Mouse (Mus musculus) lung, embryonic 16.5 days (tissue): Measurements from ENCODE around the gene Tsc22d1. TPM values are rescaled to one million over a fixed set of nuclear protein-coding genes. Genes with fewer than 3 reads are reported as not detected.

ENCODE experiments used
- ATAC-seq: fragments of 200-750 bp; cut with Nextera tagmentation; 2 replicates; pipeline ENCODE4 v1.8.0; 2017; ENCODE audit warnings: low read depth, mild to moderate bottlenecking, moderate library complexity
- H3K27ac ChIP-seq: fragments of 300-500 bp; sonication (generic); 2 replicates; pipeline ENCODE4 v1.5.1; 2014; ENCODE audit warnings: mild to moderate bottlenecking, control low read depth, low read length
- H3K27me3 ChIP-seq: fragments of 300-500 bp; sonication (generic); 2 replicates; pipeline ENCODE4 v1.6.1; 2014; ENCODE audit warnings: low read depth, low read length, mixed read lengths; ENCODE audit not compliant: control insufficient read depth, insufficient read depth
- H3K36me3 ChIP-seq: fragments of 300-500 bp; sonication (generic); 2 replicates; pipeline ENCODE4 v1.6.1; 2014; ENCODE audit warnings: low read length; ENCODE audit not compliant: control insufficient read depth, insufficient read depth
- H3K4me1 ChIP-seq: fragments of 300-500 bp; sonication (generic); replicated peaks from 2 replicates; pipeline ENCODE4 v1.6.1; 2014; ENCODE audit warnings: low read length, mixed read lengths; ENCODE audit not compliant: control insufficient read depth, insufficient read depth
- H3K4me2 ChIP-seq: fragments of 300-500 bp; sonication (generic); 2 replicates; pipeline ENCODE4 v1.6.1; 2014; ENCODE audit warnings: low read depth, low read length, control low read depth
- H3K4me3 ChIP-seq: fragments of 300-500 bp; sonication (generic); 2 replicates; pipeline ENCODE4 v1.5.1; 2014; ENCODE audit warnings: mild to moderate bottlenecking, low read length, control low read depth
- H3K9ac ChIP-seq: fragments of 300-500 bp; sonication (generic); 2 replicates; pipeline ENCODE4 v1.6.1; 2014; ENCODE audit warnings: low read length, control low read depth
- H3K9me3 ChIP-seq: fragments of 300-500 bp; sonication (generic); 2 replicates; pipeline ENCODE4 v1.6.1; 2016; ENCODE audit warnings: low read length; ENCODE audit not compliant: control insufficient read depth
- WGBS: fragments of 180-500 bp; shearing (Covaris S2); extraction: QIAGEN DNeasy Blood & Tissue Kit; methylation state at CpG from one replicate; pipeline ENCODE4 v1.1.7; 2014; 5-methylcytosine and 5-hydroxymethylcytosine counted together
- polyA plus RNA-seq: library from polyadenylated mRNA; unstranded; fragments of >200 nt; fragmentation: Nextera tagmentation; extraction: Ambion mirVana; gene quantifications from 2 replicates; pipeline ENCODE4 v1.2.1, GENCODE M21; 2015

Gene Tsc22d1
- polyA plus RNA-seq, 1 experiment from 2014 or later, result 737 TPM

GRCm38 (mm10) chr14:76413773-76414121 lies 1.0 kb upstream of the Tsc22d1 start:
- peaks cover 20% of the 10 kb centered on the region for H3K36me3 ChIP-seq
- WGBS, result 2% methylated on average over 10 of the region's 10 CpGs
- peak overlapping the region; percentile 98 for H3K9ac ChIP-seq
- no peak for ATAC-seq
- H3K4me2 ChIP-seq, result peak overlapping the region; percentile 90
- no peaks in the 10 kb centered on the region for H3K27me3 ChIP-seq
- H3K27ac ChIP-seq, result peak overlapping the region; percentile 99
- peak overlapping the region; percentile 86 for H3K4me3 ChIP-seq
- H3K9me3 ChIP-seq, result no peaks in the 10 kb centered on the region
- peaks cover 24% of the 10 kb centered on the region for H3K4me1 ChIP-seq

GRCm38 (mm10) chr14:76414122-76414861 lies 469 bp upstream of the Tsc22d1 start:
- Histone ChIP-seq H3K36me3 (peaks cover 20% of the 10 kb centered on the region), H3K4me2 (peak overlapping the region; percentile 90), H3K27me3 (no peaks in the 10 kb centered on the region), H3K9me3 (no peaks in the 10 kb centered on the region), H3K4me3 (peak overlapping the region; percentile 86), H3K4me1 (peaks cover 28% of the 10 kb centered on the region), H3K9ac (peak overlapping the region; percentile 98), H3K27ac (peak overlapping the region; percentile 99)
- ATAC-seq, result peak; percentile 94
- WGBS, result under 1% methylated on average over 44 of the region's 81 CpGs

- Histone ChIP-seq H3K4me3 (peak overlapping the region; percentile 86), H3K27ac (peak overlapping the region; percentile 99), H3K4me2 (peak overlapping the region; percentile 90), H3K9ac (peak overlapping the region; percentile 98), H3K36me3 (peaks cover 20% of the 10 kb centered on the region), H3K4me1 (peaks cover 36% of the 10 kb centered on the region), H3K9me3 (no peaks in the 10 kb centered on the region), H3K27me3 (no peaks in the 10 kb centered on the region)
- WGBS, result 0% methylated on average over 30 of the region's 38 CpGs
- ATAC-seq, result 0 out of 2 replicates have a peak, but pooled peaks have one; percentile 0
Observed at GRCm38 (mm10) chr14:76415781-76416301, 1.1 kb downstream of the Tsc22d1 start.

GRCm38 (mm10) chr14:76416366-76417040 lies 1.7 kb downstream of the Tsc22d1 start:
- no peak overlapping the region for H3K27ac ChIP-seq
- peaks cover 40% of the 10 kb centered on the region for H3K4me1 ChIP-seq
- H3K4me3 ChIP-seq, result peak overlapping the region; percentile 86
- H3K9ac ChIP-seq, result peak overlapping the region; percentile 98
- no peak for ATAC-seq
- no peaks in the 10 kb centered on the region for H3K9me3 ChIP-seq
- H3K4me2 ChIP-seq, result peak overlapping the region; percentile 90
- H3K36me3 ChIP-seq, result peaks cover 20% of the 10 kb centered on the region
- WGBS, result 38% methylated on average over 27 of the region's 27 CpGs
- no peaks in the 10 kb centered on the region for H3K27me3 ChIP-seq

- Histone ChIP-seq H3K9ac (no peak overlapping the region), H3K4me2 (peak overlapping the region; percentile 90; the same call in 1 of the 2 replicates), H3K27me3 (no peaks in the 10 kb centered on the region), H3K36me3 (peaks cover 23% of the 10 kb centered on the region), H3K27ac (no peak overlapping the region), H3K9me3 (no peaks in the 10 kb centered on the region), H3K4me1 (peaks cover 40% of the 10 kb centered on the region), H3K4me3 (no peak overlapping the region)
- 90% methylated on average over 17 of the region's 17 CpGs for whole genome bisulfite sequencing
- no peak for ATAC-seq
Observed at GRCm38 (mm10) chr14:76417346-76417745, 2.6 kb downstream of the Tsc22d1 start.

GRCm38 (mm10) chr14:76420726-76421125 lies 6.0 kb downstream of the Tsc22d1 start:
- no peaks in the 10 kb centered on the region for H3K27me3 ChIP-seq
- peaks cover 40% of the 10 kb centered on the region for H3K4me1 ChIP-seq
- H3K9me3 ChIP-seq, result no peaks in the 10 kb centered on the region
- peak overlapping the region; percentile 40 for H3K4me2 ChIP-seq
- H3K27ac ChIP-seq, result no peak overlapping the region
- 43% methylated on average over 7 of the region's 7 CpGs for WGBS
- 0 out of 2 replicates have a peak overlapping the region, but pooled peaks have one; percentile 20 for H3K9ac ChIP-seq
- no peak for ATAC-seq
- peaks cover 30% of the 10 kb centered on the region for H3K36me3 ChIP-seq
- H3K4me3 ChIP-seq, result peak overlapping the region; percentile 6; the same call in 1 of the 2 replicates

GRCm38 (mm10) chr14:76421162-76421561 lies 6.4 kb downstream of the Tsc22d1 start:
- Histone ChIP-seq H3K36me3 (peaks cover 35% of the 10 kb centered on the region), H3K9ac (no peak overlapping the region), H3K27me3 (no peaks in the 10 kb centered on the region), H3K4me3 (no peak overlapping the region), H3K4me1 (peaks cover 40% of the 10 kb centered on the region), H3K4me2 (peak overlapping the region; percentile 40; the same call in 1 of the 2 replicates), H3K27ac (no peak overlapping the region), H3K9me3 (no peaks in the 10 kb centered on the region)
- WGBS, result 70% methylated on average over 4 of the region's 4 CpGs
- no peak for ATAC-seq

GRCm38 (mm10) chr14:76425422-76425821 lies 10.7 kb downstream of the Tsc22d1 start:
- no peak overlapping the region for H3K27ac ChIP-seq
- ATAC-seq, result no peak
- 85% methylated on average over 7 of the region's 7 CpGs for WGBS
- H3K4me1 ChIP-seq, result peaks cover 10% of the 10 kb centered on the region
- H3K27me3 ChIP-seq, result no peaks in the 10 kb centered on the region
- no peak overlapping the region for H3K9ac ChIP-seq
- no peaks in the 10 kb centered on the region for H3K9me3 ChIP-seq
- H3K4me2 ChIP-seq, result no peak overlapping the region
- H3K4me3 ChIP-seq, result no peak overlapping the region
- H3K36me3 ChIP-seq, result peaks cover 23% of the 10 kb centered on the region

GRCm38 (mm10) chr14:76425986-76426530 lies 11.3 kb downstream of the Tsc22d1 start:
- WGBS, result 88% methylated on average over 21 of the region's 21 CpGs
- peaks cover 23% of the 10 kb centered on the region for H3K36me3 ChIP-seq
- H3K9me3 ChIP-seq, result no peaks in the 10 kb centered on the region
- peaks cover 4% of the 10 kb centered on the region for H3K4me1 ChIP-seq
- H3K27me3 ChIP-seq, result no peaks in the 10 kb centered on the region
- H3K27ac ChIP-seq, result no peak overlapping the region
- no peak overlapping the region for H3K4me2 ChIP-seq
- no peak overlapping the region for H3K4me3 ChIP-seq
- ATAC-seq, result no peak
- no peak overlapping the region for H3K9ac ChIP-seq
